Mouse (Mus musculus) megakaryocyte, embryonic 14.5 days (primary cell): ENCODE results near the gene Ap2a1. TPM values are rescaled to one million over a fixed set of nuclear protein-coding genes. Genes with fewer than 3 reads are reported as not detected.
A peak's percentile ranks its signal among the peaks of the same experiment; 100 is the strongest.

Experiments
- H3K27me3 ChIP-seq: replicated peaks from 2 replicates; pipeline ENCODE3; 2012; ENCODE audit warnings: inconsistent platforms
- H3K36me3 ChIP-seq: replicated peaks from 2 replicates; pipeline ENCODE3; 2012; ENCODE audit warnings: low read length, inconsistent platforms, mixed read lengths
- H3K4me1 ChIP-seq: 2 replicates; pipeline ENCODE4 v1.6.1; 2012; ENCODE audit warnings: inconsistent platforms
- H3K4me3 ChIP-seq: replicated peaks from 2 replicates; pipeline ENCODE3; 2012; ENCODE audit warnings: moderate library complexity, mild to moderate bottlenecking, inconsistent platforms
- H3K9me3 ChIP-seq: 2 replicates; pipeline ENCODE4 v1.6.1; 2012; ENCODE audit warnings: inconsistent platforms
- FLI1 ChIP-seq: IDR thresholded peaks from 2 replicates; pipeline ENCODE4 v1.6.1; 2012; ENCODE audit warnings: low read length, inconsistent platforms, mixed read lengths
- GATA1 ChIP-seq: IDR thresholded peaks from 3 replicates; pipeline ENCODE4 v1.6.1; 2012; ENCODE audit warnings: mixed read lengths, low read length, inconsistent platforms, borderline replicate concordance
- polyA plus RNA-seq: library from polyadenylated mRNA; stranded (reverse); fragments of >175 nt; gene quantifications from 2 replicates; pipeline ENCODE4 v1.2.3, GENCODE M21; 2012; ENCODE audit warnings: low replicate concordance; ENCODE audit not compliant: insufficient read depth

Gene Ap2a1
- polyA plus RNA-seq, 1 experiment, result 137 TPM

DNA sequence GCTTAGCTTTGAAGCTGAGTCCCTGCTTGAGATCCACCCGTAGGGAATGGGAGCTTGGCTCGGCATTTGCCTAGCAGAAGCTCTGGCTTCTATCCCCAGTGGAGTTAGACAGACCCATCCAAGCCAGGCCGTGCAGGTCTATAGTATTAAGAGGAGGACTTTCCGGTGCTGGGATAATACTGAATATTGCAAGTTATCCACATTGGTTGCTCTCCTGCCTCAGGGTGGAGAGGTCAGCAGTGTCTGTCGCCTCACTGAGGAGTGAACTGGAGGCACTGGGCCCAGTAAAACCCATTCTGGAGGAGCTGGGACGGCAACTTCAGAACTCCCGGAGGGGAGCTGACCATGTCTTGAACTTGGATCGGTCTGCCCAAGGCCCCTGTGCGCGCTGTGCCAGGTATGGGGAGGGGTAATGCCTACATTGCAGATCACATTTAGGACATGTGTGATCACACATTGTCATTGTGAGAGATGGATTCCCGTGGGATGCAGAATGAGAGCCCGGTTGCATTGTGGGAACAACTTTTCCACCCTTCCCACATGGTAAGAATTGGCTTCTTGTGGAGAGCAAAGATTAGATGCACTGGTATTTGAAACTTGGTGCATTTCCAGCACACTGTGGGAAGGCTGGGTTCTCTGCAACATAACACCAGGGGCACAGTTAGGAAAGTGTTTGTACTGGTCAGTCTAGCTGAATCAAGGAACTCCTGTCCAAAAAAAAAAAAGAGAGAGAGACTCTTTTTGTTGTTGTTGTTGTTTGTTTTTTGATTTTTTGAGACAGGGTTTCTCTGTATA is 25.0 kb upstream of the Ap2a1 start:
- no peak for TF ChIP-seq GATA1
- TF ChIP-seq FLI1, result no peak
- peaks cover 60% of the 10 kb centered on the region for H3K27me3 ChIP-seq

DNA sequence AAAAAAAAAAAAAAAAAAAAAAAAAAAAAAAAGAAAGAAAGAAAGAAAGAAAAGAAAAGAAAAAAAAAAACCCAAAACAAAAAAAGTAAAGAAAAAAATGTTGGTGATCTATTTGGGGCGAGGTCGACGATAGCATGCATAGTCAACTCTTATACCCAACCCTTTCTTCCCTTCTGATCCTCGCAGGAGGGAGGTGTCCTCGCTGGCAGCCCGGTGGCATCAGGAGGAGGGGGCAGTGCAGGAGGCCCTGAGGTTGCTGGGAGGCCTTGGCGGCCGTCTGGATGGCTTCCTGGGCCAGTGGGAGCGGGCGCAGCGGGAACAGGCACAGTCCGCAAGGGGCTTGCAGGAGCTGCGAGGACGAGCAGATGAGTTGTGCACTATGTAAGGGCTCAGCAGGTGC is 24.3 kb upstream of the Ap2a1 start:
- TF ChIP-seq GATA1, result no peak
- no peak for TF ChIP-seq FLI1
- H3K4me3 ChIP-seq, result no peak overlapping the region
- H3K9me3 ChIP-seq, result no peaks in the 10 kb centered on the region
- H3K27me3 ChIP-seq, result peaks cover 58% of the 10 kb centered on the region
- peaks cover 42% of the 10 kb centered on the region for H3K4me1 ChIP-seq
- H3K36me3 ChIP-seq, result no peaks in the 10 kb centered on the region

More for the DNA sequence above, 25.0 kb upstream of the Ap2a1 start:
- H3K4me1 ChIP-seq, result peaks cover 42% of the 10 kb centered on the region
- no peak overlapping the region for H3K4me3 ChIP-seq
- H3K36me3 ChIP-seq, result no peaks in the 10 kb centered on the region
- H3K9me3 ChIP-seq, result no peaks in the 10 kb centered on the region

DNA sequence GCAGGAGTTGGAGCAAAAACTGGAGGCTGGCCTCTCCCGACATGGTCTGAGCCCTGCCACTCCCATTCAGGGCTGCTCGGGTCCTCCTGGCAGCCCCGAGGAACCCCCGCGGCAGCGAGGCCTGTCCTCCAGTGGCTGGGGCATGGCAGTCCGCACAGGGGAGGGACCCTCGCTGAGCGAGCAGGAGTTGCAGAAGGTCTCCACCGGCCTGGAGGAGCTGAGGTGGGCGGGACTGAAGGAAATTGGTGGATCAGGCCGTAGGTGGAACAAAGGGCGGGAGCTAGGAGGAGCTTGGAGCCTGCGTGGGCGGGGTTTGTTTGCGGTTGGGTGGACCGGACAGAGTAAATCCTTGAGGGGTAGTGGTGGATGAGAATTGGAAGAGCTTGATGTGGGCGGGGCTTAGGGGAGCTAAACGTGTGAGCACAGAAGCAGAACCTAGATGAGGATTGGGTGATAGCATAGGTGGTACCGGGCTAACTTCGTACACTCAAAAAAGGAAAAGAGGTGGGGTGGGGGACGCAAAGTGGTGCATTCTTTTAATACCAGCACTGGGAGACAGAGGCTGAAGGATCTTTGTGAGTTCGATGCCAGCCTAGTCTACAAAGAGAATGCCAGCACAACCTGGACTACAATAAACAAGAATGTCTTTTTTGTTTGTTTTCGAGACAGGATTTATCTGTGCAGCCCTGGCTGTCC is 23.5 kb upstream of the Ap2a1 start:
- H3K9me3 ChIP-seq, result no peaks in the 10 kb centered on the region
- TF ChIP-seq GATA1, result no peak
- no peak for TF ChIP-seq FLI1
- H3K27me3 ChIP-seq, result peaks cover 66% of the 10 kb centered on the region
- no peaks in the 10 kb centered on the region for H3K36me3 ChIP-seq
- H3K4me3 ChIP-seq, result peak overlapping the region; percentile 93
- peaks cover 34% of the 10 kb centered on the region for H3K4me1 ChIP-seq

DNA sequence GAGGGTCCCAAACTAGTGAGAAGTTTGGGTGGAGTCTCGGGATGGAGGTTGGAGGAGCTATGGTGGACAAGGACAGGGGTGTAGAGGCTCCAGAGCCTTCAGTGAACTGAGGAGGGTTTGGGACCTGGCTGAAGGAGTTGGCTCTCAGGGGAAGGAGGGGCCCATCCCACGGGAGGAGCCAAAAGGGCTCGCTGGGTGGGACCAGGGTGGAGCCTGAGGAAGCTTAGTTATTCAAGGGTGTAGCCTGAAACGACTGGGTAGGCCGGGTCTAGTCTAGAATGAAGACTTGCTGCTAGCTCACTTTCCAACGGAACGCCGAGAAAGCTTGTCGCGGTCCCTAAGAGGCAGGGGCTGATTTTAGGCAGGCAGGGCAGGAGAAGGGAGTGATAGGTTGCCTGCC is 22.7 kb upstream of the Ap2a1 start:
- Histone ChIP-seq H3K4me1 (peaks cover 30% of the 10 kb centered on the region), H3K27me3 (peaks cover 71% of the 10 kb centered on the region), H3K36me3 (no peaks in the 10 kb centered on the region), H3K4me3 (peak overlapping the region; percentile 93), H3K9me3 (no peaks in the 10 kb centered on the region)
- no peak for TF ChIP-seq FLI1
- no peak for TF ChIP-seq GATA1

GRCm38 (mm10) chr7:44949922-44950321 is 20.6 kb upstream of the Ap2a1 start:
- no peak for TF ChIP-seq FLI1
- TF ChIP-seq GATA1, result no peak
- Histone ChIP-seq H3K4me3 (peak overlapping the region; percentile 33), H3K4me1 (peaks cover 27% of the 10 kb centered on the region), H3K36me3 (no peaks in the 10 kb centered on the region), H3K9me3 (no peaks in the 10 kb centered on the region), H3K27me3 (peaks cover 75% of the 10 kb centered on the region)

DNA sequence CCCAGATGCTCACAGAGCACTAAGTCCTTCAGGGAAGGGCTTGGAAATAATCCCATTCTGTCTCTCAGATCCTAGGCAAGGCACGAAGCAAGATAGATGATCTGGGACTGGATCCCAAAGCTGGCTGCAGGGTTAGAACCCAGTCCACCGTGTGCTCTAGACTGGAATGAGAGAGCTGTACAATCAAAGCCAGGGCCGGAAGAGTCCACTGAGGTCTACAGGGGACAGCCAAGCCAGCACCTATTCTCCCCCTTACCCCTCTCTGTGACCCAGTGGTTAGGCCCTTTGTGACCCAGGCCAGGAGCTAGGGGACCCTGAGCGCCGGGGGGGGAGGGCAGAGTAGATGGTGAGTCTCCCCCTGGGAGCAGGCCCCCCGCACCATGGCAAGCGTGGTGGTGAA is 13.6 kb upstream of the Ap2a1 start, which contains the start of gene Tsks:
Tsks (plus strand) TSS at position 301 of the 400 bp plus-strand sequence.
- H3K4me1 ChIP-seq, result no peaks in the 10 kb centered on the region; the same call in 1 of the 2 replicates
- no peaks in the 10 kb centered on the region for H3K9me3 ChIP-seq
- TF ChIP-seq FLI1 (no peak), GATA1 (no peak)
- H3K27me3 ChIP-seq, result peaks cover 34% of the 10 kb centered on the region
- no peaks in the 10 kb centered on the region for H3K36me3 ChIP-seq
- H3K4me3 ChIP-seq, result no peak within 1 kb of the TSS

DNA sequence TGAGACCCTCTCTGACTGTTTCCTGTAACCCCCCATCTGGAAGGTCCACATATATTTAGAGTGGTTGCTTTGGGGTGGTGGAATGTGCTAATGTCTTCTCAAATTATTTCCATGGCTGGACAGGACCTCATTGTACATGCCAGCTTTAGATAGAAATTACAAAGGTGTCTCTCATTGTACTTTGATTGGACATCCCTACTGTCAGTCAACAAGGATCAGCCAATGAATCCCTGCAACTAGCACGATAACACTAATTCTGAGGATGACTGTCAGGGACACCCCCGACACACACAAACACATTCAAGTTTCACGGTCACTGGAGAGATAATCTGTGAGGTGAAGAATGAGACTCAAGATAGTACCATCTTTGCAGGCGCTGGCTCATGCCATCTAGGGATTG is 9.4 kb upstream of the Ap2a1 start:
- peaks cover 8% of the 10 kb centered on the region for H3K27me3 ChIP-seq
- H3K4me3 ChIP-seq, result no peak overlapping the region
- no peaks in the 10 kb centered on the region for H3K4me1 ChIP-seq
- no peaks in the 10 kb centered on the region for H3K36me3 ChIP-seq
- TF ChIP-seq FLI1, result no peak
- TF ChIP-seq GATA1, result no peak
- peaks cover 16% of the 10 kb centered on the region for H3K9me3 ChIP-seq

- Histone ChIP-seq H3K4me1 (peaks cover 42% of the 10 kb centered on the region), H3K27me3 (no peaks in the 10 kb centered on the region), H3K4me3 (peak overlapping the region; percentile 99), H3K9me3 (no peaks in the 10 kb centered on the region), H3K36me3 (peaks cover 34% of the 10 kb centered on the region)
- TF ChIP-seq FLI1 (no peak), GATA1 (no peak)
Observed at GRCm38 (mm10) chr7:44928570-44928969, 726 bp downstream of the Ap2a1 start.

DNA sequence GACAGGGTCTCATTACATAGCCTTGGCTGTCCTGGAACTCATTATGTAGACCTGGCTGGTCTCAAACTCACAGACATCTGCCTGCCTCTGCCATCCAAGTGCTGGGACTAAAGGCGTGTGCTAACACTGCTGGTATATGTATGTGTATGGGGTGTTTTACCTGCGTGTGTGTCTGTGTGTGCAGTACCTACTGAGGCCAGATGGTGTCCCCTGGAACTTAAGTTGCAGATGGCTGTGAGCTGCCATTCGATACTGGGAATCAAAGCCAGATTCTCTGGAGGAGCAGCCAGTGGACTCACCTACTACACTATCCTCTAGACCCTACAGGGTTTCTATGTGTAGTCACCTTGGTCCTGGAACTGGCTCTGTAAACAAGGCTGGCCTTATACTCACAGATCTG is 3.8 kb downstream of the Ap2a1 start:
- H3K36me3 ChIP-seq, result peaks cover 62% of the 10 kb centered on the region

GRCm38 (mm10) chr7:44922530-44922929 is 6.8 kb downstream of the Ap2a1 start:
- TF ChIP-seq FLI1 (no peak), GATA1 (no peak)
- H3K27me3 ChIP-seq, result no peaks in the 10 kb centered on the region
- peaks cover 54% of the 10 kb centered on the region for H3K4me1 ChIP-seq
- H3K9me3 ChIP-seq, result no peaks in the 10 kb centered on the region
- peaks cover 88% of the 10 kb centered on the region for H3K36me3 ChIP-seq
- no peak overlapping the region for H3K4me3 ChIP-seq

More for the DNA sequence above, 3.8 kb downstream of the Ap2a1 start:
- no peak overlapping the region for H3K4me3 ChIP-seq
- H3K4me1 ChIP-seq, result peaks cover 49% of the 10 kb centered on the region
- TF ChIP-seq FLI1, result no peak
- no peak for TF ChIP-seq GATA1
- no peaks in the 10 kb centered on the region for H3K9me3 ChIP-seq
- no peaks in the 10 kb centered on the region for H3K27me3 ChIP-seq
